Mouse (Mus musculus) kidney, adult 2 months (tissue): Measurements from ENCODE around the gene Pygl. TPM values are rescaled to one million over a fixed set of nuclear protein-coding genes. Genes with fewer than 3 reads are reported as not detected.
"Not testable (repeated sequence)": the region's sequence is repeated elsewhere in the genome, so short reads cannot be mapped to it uniquely, and the experiment has no call there.

ENCODE experiments used
- DNase-seq: peaks from one replicate; pipeline ENCODE4 v3.0.0; 2021
- H3K27ac ChIP-seq: fragments of 200-500 bp; 2 replicates; pipeline ENCODE4 v1.5.1; 2012; ENCODE audit warnings: low read depth, low read length, control low read depth, inconsistent platforms; ENCODE audit not compliant: insufficient read depth
- H3K27me3 ChIP-seq: fragments of 200-500 bp; replicated peaks from 2 replicates; pipeline ENCODE4 v1.6.1; 2012; ENCODE audit warnings: mild to moderate bottlenecking, moderate library complexity, low read length, inconsistent platforms; ENCODE audit not compliant: control insufficient read depth, insufficient read depth
- H3K36me3 ChIP-seq: fragments of 200-500 bp; 2 replicates; pipeline ENCODE4 v1.6.1; 2012; ENCODE audit warnings: mild to moderate bottlenecking, moderate library complexity, low read length, inconsistent platforms; ENCODE audit not compliant: control insufficient read depth, insufficient read depth
- H3K4me1 ChIP-seq: fragments of 200-500 bp; 2 replicates; pipeline ENCODE4 v1.6.1; 2011; ENCODE audit warnings: low read length; ENCODE audit not compliant: control insufficient read depth, insufficient read depth
- H3K4me3 ChIP-seq: fragments of 200-500 bp; 2 replicates; pipeline ENCODE4 v1.5.1; 2011; ENCODE audit warnings: mild to moderate bottlenecking, low read depth, low read length, control low read depth; ENCODE audit not compliant: insufficient read depth
- CTCF ChIP-seq: fragments of 200-500 bp; conservative IDR thresholded peaks from 2 replicates; pipeline ENCODE4 v1.5.1; 2011; ENCODE audit warnings: low read depth, mild to moderate bottlenecking, control low read depth, low read length, moderate library complexity, mixed read lengths; ENCODE audit not compliant: insufficient read depth, insufficient read length
- POLR2A ChIP-seq: fragments of 200-500 bp; IDR thresholded peaks from one replicate; pipeline ENCODE4 v1.6.1; 2011; ENCODE audit warnings: low read depth, low read length, control low read depth
- WGBS: fragments of 180-500 bp; shearing (Covaris S2); methylation state at CpG from one replicate; pipeline ENCODE4 v1.1.7; 2018; 5-methylcytosine and 5-hydroxymethylcytosine counted together
- polyA plus RNA-seq: library from polyadenylated mRNA; depleted of rRNA; stranded (reverse); fragments of >200 nt; gene quantifications from 2 replicates; pipeline ENCODE4 v1.2.3, GENCODE M21; 2012

Pygl gene
- polyA plus RNA-seq, 1 experiment: 38.5 TPM

DNA sequence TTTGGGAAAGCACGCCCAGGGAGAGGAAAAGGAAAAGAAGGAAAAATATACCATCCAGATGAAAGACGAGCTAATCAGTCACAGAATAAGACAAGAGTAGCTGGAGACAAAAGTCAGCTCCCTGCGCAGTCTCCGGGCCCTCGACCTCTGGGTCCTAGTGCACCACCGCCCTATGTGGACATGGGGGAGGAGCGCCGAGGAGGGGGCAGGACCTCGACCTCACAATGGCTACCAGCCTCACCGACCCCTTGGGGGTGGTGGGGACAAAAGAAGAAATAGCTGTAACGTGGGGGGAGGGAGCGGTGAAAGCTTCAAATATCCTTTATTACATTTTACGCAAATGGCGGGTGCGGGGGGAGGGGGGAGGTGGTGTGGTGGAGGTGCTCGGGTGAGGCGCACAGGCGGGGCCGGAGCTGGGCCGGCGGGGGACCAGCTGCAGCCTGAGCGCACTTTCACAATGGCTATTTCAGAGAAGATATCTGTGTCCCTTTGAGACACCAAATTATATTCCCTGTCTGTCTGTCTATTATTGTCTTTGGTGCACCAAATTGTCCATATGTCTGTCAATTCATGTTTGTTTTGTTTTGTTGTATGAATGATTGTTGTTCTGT is 47.0 kb downstream of the Pygl start:
- 90% methylated on average over 22 of the region's 22 CpGs for WGBS

DNA sequence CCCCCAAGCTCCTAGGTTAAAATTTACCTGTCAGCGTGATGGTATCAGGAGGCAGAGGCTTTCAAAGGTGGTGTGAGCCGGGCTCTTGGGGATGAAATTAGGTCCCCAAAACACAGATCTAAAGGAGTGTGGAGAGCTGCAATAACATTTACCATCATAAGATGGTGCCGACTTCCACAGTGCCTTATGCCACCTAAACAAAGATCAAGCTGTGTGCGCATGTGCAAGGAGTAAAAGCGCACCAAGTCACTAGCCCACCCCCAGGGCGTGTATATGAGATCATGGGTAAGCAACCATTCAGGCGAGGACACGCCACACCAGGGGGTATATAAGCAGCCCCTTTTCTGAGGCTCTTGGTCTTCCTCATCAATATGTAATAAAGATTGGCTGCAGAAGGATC is 47.8 kb downstream of the Pygl start:
- WGBS: 98% methylated on average over 8 of the region's 8 CpGs
- H3K27me3 ChIP-seq, H3K36me3 ChIP-seq, H3K4me1 ChIP-seq, DNase-seq, H3K4me3 ChIP-seq, H3K27ac ChIP-seq: not testable (repeated sequence)

More for the DNA sequence above, 47.0 kb downstream of the Pygl start:
- no peaks in the 10 kb centered on the region for H3K4me1 ChIP-seq
- H3K27me3 ChIP-seq: no peaks in the 10 kb centered on the region
- no peak overlapping the region for H3K4me3 ChIP-seq
- TF ChIP-seq CTCF (no peak), POLR2A (no peak)
- no peaks in the 10 kb centered on the region for H3K36me3 ChIP-seq
- DNase-seq: no peak
- no peak overlapping the region for H3K27ac ChIP-seq

DNA sequence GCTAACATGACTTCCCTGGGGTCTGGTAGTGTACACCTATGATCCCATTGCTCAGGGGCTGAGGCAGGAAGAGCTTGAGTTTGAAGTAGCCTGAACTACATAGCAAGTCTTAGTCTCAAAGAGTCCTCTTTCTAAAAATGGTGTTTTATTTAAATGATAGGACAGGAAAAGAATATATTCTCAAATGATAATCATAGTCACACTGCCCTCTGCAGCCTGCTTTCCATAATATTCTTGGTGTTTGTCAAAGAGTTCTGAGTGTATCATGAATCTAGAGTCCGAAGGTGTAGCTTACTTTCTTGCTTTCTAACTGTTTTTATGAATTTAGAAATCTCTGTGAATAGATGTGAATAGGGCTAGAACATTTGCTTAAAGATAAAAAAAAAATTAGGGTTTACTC is 61.3 kb downstream of the Pygl start:
- TF ChIP-seq POLR2A: no peak
- TF ChIP-seq CTCF: no peak
- no peaks in the 10 kb centered on the region for H3K36me3 ChIP-seq
- WGBS: 88% methylated on average over 1 of the region's 1 CpGs
- DNase-seq: no peak
- H3K4me3 ChIP-seq: no peak overlapping the region
- no peaks in the 10 kb centered on the region for H3K27me3 ChIP-seq
- no peak overlapping the region for H3K27ac ChIP-seq
- no peaks in the 10 kb centered on the region for H3K4me1 ChIP-seq

- H3K36me3 ChIP-seq: no peaks in the 10 kb centered on the region
- 93% methylated on average over 4 of the region's 4 CpGs for WGBS
- no peak overlapping the region for H3K4me3 ChIP-seq
- no peak for DNase-seq
- H3K27me3 ChIP-seq: no peaks in the 10 kb centered on the region
- no peaks in the 10 kb centered on the region for H3K4me1 ChIP-seq
- no peak for TF ChIP-seq CTCF
- TF ChIP-seq POLR2A: no peak
- H3K27ac ChIP-seq: no peak overlapping the region
Observed at GRCm38 (mm10) chr12:70167950-70168349, 63.3 kb downstream of the Pygl start.

DNA sequence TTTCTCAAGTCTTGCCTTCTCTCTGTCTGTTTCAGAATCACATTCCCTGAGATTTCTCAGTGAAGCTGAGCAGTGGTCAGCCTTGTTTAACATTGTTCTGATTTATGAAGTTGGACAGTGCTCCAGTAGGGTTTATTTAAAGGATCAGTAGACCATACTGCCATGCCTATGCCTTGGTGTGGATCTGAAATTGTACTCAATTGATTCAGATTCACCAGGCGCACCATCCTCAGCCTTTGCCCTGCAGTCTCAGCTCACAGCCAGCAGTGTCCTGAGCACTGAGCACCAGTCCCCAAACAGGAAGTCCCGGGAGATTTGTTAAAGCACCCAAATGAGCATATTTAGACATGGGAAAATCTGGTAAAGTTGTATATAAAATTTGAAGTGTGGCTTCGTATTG is 66.5 kb downstream of the Pygl start:
- Histone ChIP-seq H3K4me1 (no peaks in the 10 kb centered on the region), H3K27ac (no peak overlapping the region), H3K36me3 (no peaks in the 10 kb centered on the region), H3K27me3 (no peaks in the 10 kb centered on the region), H3K4me3 (no peak overlapping the region)
- DNase-seq: no peak
- TF ChIP-seq CTCF: no peak
- TF ChIP-seq POLR2A: no peak
- WGBS: 70% methylated on average over 3 of the region's 3 CpGs

DNA sequence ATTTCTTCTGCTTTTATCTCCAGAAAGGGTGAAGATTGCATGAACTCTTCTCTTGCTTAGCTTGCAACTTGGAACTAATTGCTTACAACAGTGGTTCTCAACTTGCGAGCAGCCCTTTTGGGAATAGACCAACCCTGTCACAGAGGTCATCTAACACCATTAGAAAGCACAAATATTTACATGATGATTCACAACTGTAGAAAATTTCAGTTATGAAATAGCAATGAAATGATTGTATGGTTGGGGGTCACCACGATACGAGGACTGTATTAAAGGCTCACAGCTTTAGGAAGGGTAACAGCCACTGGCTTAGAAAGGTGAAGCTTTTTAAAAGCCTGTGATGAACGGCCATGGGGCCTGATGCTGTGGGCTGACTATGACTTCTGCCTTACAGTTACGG is 70.2 kb downstream of the Pygl start:
- no peaks in the 10 kb centered on the region for H3K36me3 ChIP-seq
- 79% methylated on average over 5 of the region's 5 CpGs for WGBS
- H3K27me3 ChIP-seq: no peaks in the 10 kb centered on the region
- H3K4me1 ChIP-seq: no peaks in the 10 kb centered on the region
- TF ChIP-seq CTCF (no peak), POLR2A (no peak)
- H3K4me3 ChIP-seq: no peak overlapping the region
- no peak overlapping the region for H3K27ac ChIP-seq
- DNase-seq: no peak

GRCm38 (mm10) chr12:70157292-70158066 is 73.8 kb downstream of the Pygl start:
- 67% methylated on average over 5 of the region's 5 CpGs for WGBS
- TF ChIP-seq CTCF (no peak), POLR2A (no peak)
- no peak for DNase-seq
- Histone ChIP-seq H3K27ac (no peak overlapping the region), H3K4me3 (no peak overlapping the region), H3K4me1 (no peaks in the 10 kb centered on the region), H3K27me3 (no peaks in the 10 kb centered on the region), H3K36me3 (no peaks in the 10 kb centered on the region)

DNA sequence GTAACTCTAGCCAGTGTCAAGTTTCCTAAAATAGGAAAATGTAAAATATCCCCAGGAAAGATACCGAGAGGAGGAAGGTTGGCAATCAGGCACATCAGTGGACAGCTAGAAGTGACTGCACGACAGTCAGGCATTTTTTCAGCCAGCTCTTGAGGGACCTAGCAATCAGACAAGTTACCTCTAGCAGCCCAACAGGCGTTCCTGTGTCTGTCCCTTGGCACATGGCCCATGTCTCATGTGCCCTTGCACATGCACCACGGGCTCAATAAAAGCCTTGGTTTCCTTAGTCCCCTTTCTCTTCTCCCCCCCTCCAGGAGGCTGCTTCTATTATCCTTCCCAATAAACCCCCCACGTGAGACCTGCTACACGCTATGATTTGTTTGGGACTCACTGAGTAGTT is 75.1 kb downstream of the Pygl start:
- Histone ChIP-seq H3K27me3 (no peaks in the 10 kb centered on the region), H3K27ac (no peak overlapping the region), H3K4me3 (no peak overlapping the region), H3K36me3 (no peaks in the 10 kb centered on the region), H3K4me1 (no peaks in the 10 kb centered on the region)
- 63% methylated on average over 6 of the region's 6 CpGs for WGBS
- no peak for TF ChIP-seq POLR2A
- TF ChIP-seq CTCF: no peak
- DNase-seq: no peak
